Mouse (Mus musculus): ENCODE data around the gene Cd36.

- TF ChIP-seq GATA1 (IDR thresholded peaks at IDR 0.05; ENCODE audit: borderline replicate concordance, low read length) (no peak), FLI1 (IDR thresholded peaks at IDR 0.05; ENCODE audit: low read length) (no peak)
Measured at GRCm38 (mm10) chr5:17843316-17843715, 45.3 kb downstream of the Cd36 start.

Data from megakaryocyte, embryonic 14.5 days (primary cell).